Mouse (Mus musculus) liver, embryonic 13.5 days (tissue): ENCODE data around the gene Acly. TPM values are rescaled to one million over a fixed set of nuclear protein-coding genes. Genes with fewer than 3 reads are reported as not detected.

Source experiments
- ATAC-seq: fragments of 200-750 bp; cut with Nextera tagmentation; 2 replicates; pipeline ENCODE4 v1.8.0; 2017; ENCODE audit warnings: low read depth, mild to moderate bottlenecking, moderate number of reproducible peaks, moderate library complexity
- DNase-seq: peaks from one replicate; pipeline ENCODE4 v3.0.0; 2022
- H3K27ac ChIP-seq: fragments of 300-500 bp; sonication (generic); 2 replicates; pipeline ENCODE4 v1.5.1; 2015; ENCODE audit warnings: moderate library complexity, mild to moderate bottlenecking, inconsistent platforms
- H3K27me3 ChIP-seq: fragments of 300-500 bp; sonication (generic); 2 replicates; pipeline ENCODE4 v1.6.1; 2015; ENCODE audit warnings: mild to moderate bottlenecking, inconsistent platforms
- H3K36me3 ChIP-seq: fragments of 300-500 bp; sonication (generic); 2 replicates; pipeline ENCODE4 v1.6.1; 2015; ENCODE audit warnings: mild to moderate bottlenecking, inconsistent platforms
- H3K4me1 ChIP-seq: fragments of 300-500 bp; sonication (generic); replicated peaks from 2 replicates; pipeline ENCODE4 v1.6.1; 2015; ENCODE audit warnings: inconsistent platforms
- H3K4me2 ChIP-seq: fragments of 300-500 bp; sonication (generic); 2 replicates; pipeline ENCODE4 v1.6.1; 2015; ENCODE audit warnings: inconsistent platforms, mild to moderate bottlenecking, moderate library complexity
- H3K4me3 ChIP-seq: fragments of 300-500 bp; sonication (generic); replicated peaks from 2 replicates; pipeline ENCODE4 v1.5.1; 2015; ENCODE audit warnings: mild to moderate bottlenecking, inconsistent platforms
- H3K9ac ChIP-seq: fragments of 300-500 bp; sonication (generic); 2 replicates; pipeline ENCODE4 v1.6.1; 2015; ENCODE audit warnings: mild to moderate bottlenecking, inconsistent platforms
- H3K9me3 ChIP-seq: fragments of 300-500 bp; sonication (generic); replicated peaks from 2 replicates; pipeline ENCODE4 v1.6.1; 2016; ENCODE audit warnings: inconsistent platforms
- WGBS: fragments of 180-500 bp; shearing (Covaris S2); methylation state at CpG from one replicate; pipeline ENCODE4 v1.1.7; 2015; ENCODE audit not compliant: insufficient replicate concordance; 5-methylcytosine and 5-hydroxymethylcytosine counted together
- microRNA-seq: library from miRNA; unstranded; fragments of <30 nt; microRNA quantifications from one replicate; pipeline ENCODE4, GENCODE M21; 2016
- polyA plus RNA-seq: library from polyadenylated mRNA; unstranded; fragments of >200 nt; fragmentation: Nextera tagmentation; extraction: Ambion mirVana; gene quantifications from 2 replicates; pipeline ENCODE4 v1.2.1, GENCODE M21; 2015

Gene Acly
- polyA plus RNA-seq, 1 experiment from 2014 or later: 86.2 TPM

DNA sequence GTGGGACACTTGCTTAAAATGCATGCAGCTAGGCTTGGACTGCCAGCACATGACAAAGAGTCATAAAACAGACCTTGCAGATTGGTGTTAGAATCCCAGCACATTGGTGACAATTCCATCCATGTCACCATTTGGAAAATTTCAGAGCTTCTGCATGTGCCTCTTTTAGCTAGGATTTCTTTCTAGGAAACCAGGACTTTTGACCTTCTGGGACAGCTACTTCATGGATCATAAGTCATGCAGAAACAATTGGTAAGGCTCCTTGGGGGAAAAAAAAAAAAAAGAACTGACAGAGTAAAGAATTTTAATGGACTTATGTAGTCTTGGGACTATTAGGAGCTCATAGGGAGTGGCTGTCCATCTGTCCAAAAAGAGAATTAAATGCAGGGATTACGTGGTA lies 89.9 kb downstream of the Acly start:
- peaks cover 10% of the 10 kb centered on the region; the same call in 1 of the 2 replicates for H3K36me3 ChIP-seq
- no peak overlapping the region for H3K4me3 ChIP-seq
- no peak overlapping the region for H3K4me2 ChIP-seq
- no peak overlapping the region for H3K27ac ChIP-seq
- no peak for ATAC-seq
- peaks cover 21% of the 10 kb centered on the region for H3K4me1 ChIP-seq
- 76% methylated on average over 1 of the region's 1 CpGs for WGBS
- H3K9me3 ChIP-seq: no peaks in the 10 kb centered on the region
- DNase-seq: no peak
- no peak overlapping the region for H3K9ac ChIP-seq
- no peaks in the 10 kb centered on the region for H3K27me3 ChIP-seq

DNA sequence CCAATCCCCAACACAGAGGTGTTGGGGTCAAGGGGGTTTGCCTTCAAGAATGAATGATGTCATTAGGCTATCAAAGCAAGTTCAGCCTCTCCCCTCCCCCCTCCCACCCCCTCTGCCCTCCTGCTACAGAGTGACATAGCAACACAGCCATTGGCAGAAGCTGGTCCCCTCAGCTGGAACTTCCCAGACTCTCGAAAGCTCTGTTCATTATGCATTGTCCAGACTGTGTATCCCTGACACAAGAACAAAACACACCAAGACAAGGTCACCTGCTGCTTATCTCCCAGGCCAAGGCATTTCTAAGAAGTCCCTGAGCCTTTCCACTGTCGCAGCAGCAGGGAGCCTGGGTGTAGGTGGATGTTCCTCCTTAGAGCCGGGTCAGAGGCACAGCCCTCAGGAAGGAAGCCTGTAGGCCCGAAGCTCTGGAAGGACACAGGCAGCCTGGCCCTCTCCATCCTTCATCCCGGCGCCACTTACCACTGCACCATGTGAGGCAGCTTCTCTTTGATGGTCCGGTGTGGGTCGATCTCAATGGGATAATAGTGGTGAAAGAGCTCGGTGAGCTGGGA lies 92.0 kb downstream of the Acly start:
- Histone ChIP-seq H3K27ac (no peak overlapping the region), H3K4me3 (no peak overlapping the region), H3K9ac (no peak overlapping the region), H3K4me2 (no peak overlapping the region), H3K9me3 (no peaks in the 10 kb centered on the region), H3K27me3 (no peaks in the 10 kb centered on the region), H3K36me3 (peaks cover 17% of the 10 kb centered on the region; the same call in 1 of the 2 replicates), H3K4me1 (peaks cover 17% of the 10 kb centered on the region)
- ATAC-seq: no peak
- no peak for DNase-seq
- 74% methylated on average over 9 of the region's 9 CpGs for WGBS

DNA sequence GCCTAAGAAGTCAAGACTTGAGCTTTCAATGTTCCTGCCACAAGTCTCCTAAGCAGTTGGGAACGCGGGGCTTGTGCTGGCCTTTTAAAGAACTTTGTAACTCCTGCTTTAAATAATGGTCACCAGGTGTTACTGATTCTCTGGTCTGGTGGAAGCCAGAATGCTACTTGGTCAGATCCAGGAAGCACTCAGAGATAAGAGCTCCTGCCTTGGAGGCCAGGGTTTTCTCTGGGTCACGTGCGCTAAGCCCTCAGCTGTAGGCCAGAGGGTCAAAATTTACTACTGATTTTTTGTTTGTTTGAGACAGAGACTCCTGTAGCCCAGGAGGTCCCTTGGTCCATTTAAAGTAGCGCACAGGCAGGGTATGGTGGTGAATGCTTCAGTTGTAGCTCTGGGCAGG lies 95.8 kb downstream of the Acly start:
- Histone ChIP-seq H3K4me1 (0 out of 2 replicates have a peak, but pooled peaks cover 3% of the 10 kb centered on the region), H3K27me3 (no peaks in the 10 kb centered on the region), H3K4me2 (no peak overlapping the region), H3K9ac (no peak overlapping the region), H3K4me3 (no peak overlapping the region), H3K27ac (no peak overlapping the region), H3K36me3 (peaks cover 24% of the 10 kb centered on the region), H3K9me3 (no peaks in the 10 kb centered on the region)
- ATAC-seq (no peak), DNase-seq (no peak)
- WGBS: 64% methylated on average over 5 of the region's 5 CpGs

DNA sequence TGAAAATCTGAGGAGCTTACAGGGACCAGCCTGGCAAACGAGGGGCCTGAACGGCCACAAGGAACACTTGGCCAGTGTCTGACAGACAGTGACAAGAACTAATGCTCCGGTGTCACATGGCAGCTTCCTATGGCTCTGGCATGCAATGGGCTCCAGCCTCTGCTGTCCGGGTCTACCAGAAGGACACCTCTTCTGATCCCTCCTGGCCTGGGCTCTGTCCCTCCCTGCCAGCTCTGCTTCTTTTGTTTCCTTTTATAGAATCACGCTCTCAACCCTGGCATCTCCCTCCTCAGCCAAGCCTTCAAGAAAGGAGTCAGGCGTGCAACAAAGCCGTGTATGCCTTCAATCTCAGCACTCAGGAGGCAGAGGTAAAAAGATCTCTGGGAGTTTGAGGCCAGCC lies 97.7 kb downstream of the Acly start:
- H3K9me3 ChIP-seq: no peaks in the 10 kb centered on the region
- H3K4me2 ChIP-seq: no peak overlapping the region
- ATAC-seq: no peak
- no peak for DNase-seq
- peaks cover 15% of the 10 kb centered on the region for H3K4me1 ChIP-seq
- H3K9ac ChIP-seq: no peak overlapping the region
- 87% methylated on average over 7 of the region's 7 CpGs for WGBS
- no peak overlapping the region for H3K4me3 ChIP-seq
- H3K27me3 ChIP-seq: no peaks in the 10 kb centered on the region
- H3K36me3 ChIP-seq: peaks cover 14% of the 10 kb centered on the region
- no peak overlapping the region for H3K27ac ChIP-seq

DNA sequence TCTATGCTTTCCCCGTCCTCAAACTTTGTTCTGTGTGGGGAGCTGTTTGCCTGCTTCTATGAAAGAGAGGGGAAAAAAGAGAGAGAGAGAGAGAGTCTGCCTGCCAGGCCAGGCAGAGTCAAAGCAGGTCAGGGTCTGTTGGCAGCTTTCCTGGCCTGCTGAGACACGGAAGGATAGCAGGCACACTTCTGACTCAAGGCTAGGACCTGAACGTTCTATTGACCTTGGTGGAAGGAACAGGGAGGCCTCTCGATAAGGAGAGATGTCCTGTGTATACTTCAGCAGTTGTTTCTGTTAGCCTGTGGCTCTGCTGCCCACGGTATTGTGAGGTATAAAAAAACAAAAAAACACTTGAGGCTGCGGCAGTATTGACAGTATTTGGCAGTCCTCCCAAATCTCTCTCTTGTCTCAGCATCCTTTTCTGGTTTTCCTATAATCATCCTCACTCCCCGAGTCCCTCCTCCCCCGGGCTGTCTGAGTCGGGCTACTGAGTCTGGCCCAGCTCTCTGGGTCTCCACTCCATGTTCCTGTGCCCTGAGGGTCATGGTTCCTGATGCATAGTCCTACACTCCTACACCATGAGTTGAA lies 99.1 kb downstream of the Acly start:
- H3K27me3 ChIP-seq: no peaks in the 10 kb centered on the region
- no peak overlapping the region for H3K27ac ChIP-seq
- H3K9me3 ChIP-seq: no peaks in the 10 kb centered on the region
- H3K4me2 ChIP-seq: no peak overlapping the region
- no peak overlapping the region for H3K9ac ChIP-seq
- ATAC-seq (no peak), DNase-seq (no peak)
- H3K4me1 ChIP-seq: peaks cover 15% of the 10 kb centered on the region
- peaks cover 14% of the 10 kb centered on the region for H3K36me3 ChIP-seq
- 64% methylated on average over 9 of the region's 9 CpGs for WGBS
- H3K4me3 ChIP-seq: no peak overlapping the region

DNA sequence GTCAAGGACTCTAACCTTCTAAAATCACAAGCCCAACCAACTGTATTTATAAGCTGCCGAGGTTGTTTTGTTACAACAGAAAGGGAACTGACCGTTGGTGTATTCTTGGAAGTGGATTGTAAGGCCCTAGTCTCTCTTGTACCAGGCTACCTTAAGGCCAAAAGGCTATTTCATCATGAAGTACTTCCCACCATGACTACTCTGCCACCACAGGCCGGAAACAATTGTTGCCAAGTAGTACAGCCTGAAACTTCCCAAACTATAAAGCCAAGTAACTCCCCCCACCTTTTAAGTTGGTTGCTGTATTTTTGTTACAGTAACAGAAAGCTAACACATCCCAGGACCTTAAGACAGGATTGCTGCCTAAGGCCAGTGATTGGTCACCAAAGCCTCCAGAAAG lies 101.0 kb downstream of the Acly start:
- H3K36me3 ChIP-seq: peaks cover 12% of the 10 kb centered on the region; the same call in 1 of the 2 replicates
- H3K4me2 ChIP-seq: no peak overlapping the region
- DNase-seq: no peak
- H3K9me3 ChIP-seq: no peaks in the 10 kb centered on the region
- H3K9ac ChIP-seq: no peak overlapping the region
- no peak overlapping the region for H3K27ac ChIP-seq
- ATAC-seq: no peak
- WGBS: 56% methylated on average over 3 of the region's 3 CpGs
- peaks cover 12% of the 10 kb centered on the region for H3K4me1 ChIP-seq
- no peak overlapping the region for H3K4me3 ChIP-seq
- H3K27me3 ChIP-seq: no peaks in the 10 kb centered on the region

Small RNA genes within 50 kb of the gene (microRNA-seq; reads per million reads assigned to microRNA genes)
- gene Gm27374: not detected
- not detected for gene Mir7116

Other genes with a start within 250 kb of the Acly start
- gene Eif1, start 208.1 kb downstream of the Acly start, polyA plus RNA-seq: 1,883 and 1,943 TPM in 2 replicates
- gene Gast, start 193.6 kb downstream of the Acly start, polyA plus RNA-seq: not detected in 2 replicates
- 0.37 and 0.50 TPM in 2 replicates for gene Hap1, start 171.9 kb downstream of the Acly start, polyA plus RNA-seq
- 13.2 and 15.5 TPM in 2 replicates for gene Jup, start 130.2 kb downstream of the Acly start, polyA plus RNA-seq
- gene P3h4, start 113.2 kb downstream of the Acly start, polyA plus RNA-seq: 5.8 and 6.0 TPM in 2 replicates
- 11.8 and 13.1 TPM in 2 replicates for gene Fkbp10, start 112.3 kb downstream of the Acly start, polyA plus RNA-seq
- gene Nt5c3b, start 86.2 kb downstream of the Acly start, polyA plus RNA-seq: 25.1 and 27.6 TPM in 2 replicates
- 0.08 and 0.24 TPM in 2 replicates for gene Klhl10, start 86.1 kb downstream of the Acly start, polyA plus RNA-seq
- 2.4 and 2.6 TPM in 2 replicates for gene Klhl11, start 55.3 kb downstream of the Acly start, polyA plus RNA-seq
- 0.08 and 0.16 TPM in 2 replicates for gene Ttc25, start 17.6 kb upstream of the Acly start, polyA plus RNA-seq
- 13.2 and 14.1 TPM in 2 replicates for gene Cnp, start 46.9 kb upstream of the Acly start, polyA plus RNA-seq
- gene Nkiras2, start 91.2 kb upstream of the Acly start, polyA plus RNA-seq: 19.9 and 20.9 TPM in 2 replicates
- 70.7 and 86.2 TPM in 2 replicates for gene Dnajc7, start 92.2 kb upstream of the Acly start, polyA plus RNA-seq
- gene Zfp385c, start 164.5 kb upstream of the Acly start, polyA plus RNA-seq: not detected in 2 replicates
- 1.6 and 1.7 TPM in 2 replicates for gene Dhx58, start 176.3 kb upstream of the Acly start, polyA plus RNA-seq
- 20.9 and 23.8 TPM in 2 replicates for gene Kat2a, start 184.5 kb upstream of the Acly start, polyA plus RNA-seq
- 0.17 and 0.43 TPM in 2 replicates for gene Hspb9, start 185.8 kb upstream of the Acly start, polyA plus RNA-seq
- gene Rab5c, start 210.2 kb upstream of the Acly start, polyA plus RNA-seq: 18.8 and 20.5 TPM in 2 replicates
- not detected in 2 replicates for gene Kcnh4, start 231.9 kb upstream of the Acly start, polyA plus RNA-seq
- not detected in 2 replicates for gene Hcrt, start 234.9 kb upstream of the Acly start, polyA plus RNA-seq
- gene Ghdc, start 243.0 kb upstream of the Acly start, polyA plus RNA-seq: 1.4 and 2.4 TPM in 2 replicates